Mouse (Mus musculus) kidney, adult 2 months (tissue): ENCODE results near the gene Prdm16. TPM values are rescaled to one million over a fixed set of nuclear protein-coding genes. Genes with fewer than 3 reads are reported as not detected.

Source experiments
- DNase-seq: peaks from one replicate; pipeline ENCODE4 v3.0.0; 2021
- H3K27ac ChIP-seq: fragments of 200-500 bp; 2 replicates; pipeline ENCODE4 v1.5.1; 2012; ENCODE audit warnings: low read depth, low read length, control low read depth, inconsistent platforms; ENCODE audit not compliant: insufficient read depth
- H3K27me3 ChIP-seq: fragments of 200-500 bp; replicated peaks from 2 replicates; pipeline ENCODE4 v1.6.1; 2012; ENCODE audit warnings: mild to moderate bottlenecking, moderate library complexity, low read length, inconsistent platforms; ENCODE audit not compliant: control insufficient read depth, insufficient read depth
- H3K36me3 ChIP-seq: fragments of 200-500 bp; 2 replicates; pipeline ENCODE4 v1.6.1; 2012; ENCODE audit warnings: mild to moderate bottlenecking, moderate library complexity, low read length, inconsistent platforms; ENCODE audit not compliant: control insufficient read depth, insufficient read depth
- H3K4me1 ChIP-seq: fragments of 200-500 bp; 2 replicates; pipeline ENCODE4 v1.6.1; 2011; ENCODE audit warnings: low read length; ENCODE audit not compliant: control insufficient read depth, insufficient read depth
- H3K4me3 ChIP-seq: fragments of 200-500 bp; 2 replicates; pipeline ENCODE4 v1.5.1; 2011; ENCODE audit warnings: mild to moderate bottlenecking, low read depth, low read length, control low read depth; ENCODE audit not compliant: insufficient read depth
- CTCF ChIP-seq: fragments of 200-500 bp; conservative IDR thresholded peaks from 2 replicates; pipeline ENCODE4 v1.5.1; 2011; ENCODE audit warnings: low read depth, mild to moderate bottlenecking, control low read depth, low read length, moderate library complexity, mixed read lengths; ENCODE audit not compliant: insufficient read depth, insufficient read length
- POLR2A ChIP-seq: fragments of 200-500 bp; IDR thresholded peaks from one replicate; pipeline ENCODE4 v1.6.1; 2011; ENCODE audit warnings: low read depth, low read length, control low read depth
- WGBS: fragments of 180-500 bp; shearing (Covaris S2); methylation state at CpG from one replicate; pipeline ENCODE4 v1.1.7; 2018; 5-methylcytosine and 5-hydroxymethylcytosine counted together
- polyA plus RNA-seq: library from polyadenylated mRNA; depleted of rRNA; stranded (reverse); fragments of >200 nt; gene quantifications from 2 replicates; pipeline ENCODE4 v1.2.3, GENCODE M21; 2012

Prdm16 gene
- polyA plus RNA-seq, 1 experiment = 7.1 TPM

GRCm38 (mm10) chr4:154623241-154623640 lies 13.4 kb downstream of the Prdm16 start:
- no peak overlapping the region for H3K27ac ChIP-seq

GRCm38 (mm10) chr4:154622521-154622920 lies 14.2 kb downstream of the Prdm16 start:
- Histone ChIP-seq H3K36me3 (no peaks in the 10 kb centered on the region), H3K27ac (no peak overlapping the region), H3K27me3 (no peaks in the 10 kb centered on the region), H3K4me3 (no peak overlapping the region), H3K4me1 (no peaks in the 10 kb centered on the region; the same call in 1 of the 2 replicates)
- no peak for DNase-seq
- WGBS = 92% methylated on average over 4 of the region's 4 CpGs
- TF ChIP-seq POLR2A = no peak
- no peak for TF ChIP-seq CTCF

More at GRCm38 (mm10) chr4:154623241-154623640, 13.4 kb downstream of the Prdm16 start:
- DNase-seq = no peak
- no peaks in the 10 kb centered on the region; the same call in 1 of the 2 replicates for H3K4me1 ChIP-seq
- H3K27me3 ChIP-seq = no peaks in the 10 kb centered on the region
- TF ChIP-seq POLR2A (no peak), CTCF (no peak)
- WGBS = 82% methylated on average over 3 of the region's 3 CpGs
- no peaks in the 10 kb centered on the region for H3K36me3 ChIP-seq
- no peak overlapping the region for H3K4me3 ChIP-seq

- no peaks in the 10 kb centered on the region for H3K4me1 ChIP-seq
- TF ChIP-seq CTCF = no peak
- TF ChIP-seq POLR2A = no peak
- H3K27me3 ChIP-seq = no peaks in the 10 kb centered on the region
- WGBS = 44% methylated on average over 10 of the region's 10 CpGs
- H3K27ac ChIP-seq = no peak overlapping the region
- no peaks in the 10 kb centered on the region for H3K36me3 ChIP-seq
- no peak overlapping the region for H3K4me3 ChIP-seq
- no peak for DNase-seq
These were observed 25.5 kb downstream of the Prdm16 start for GRCm38 (mm10) chr4:154611167-154611566.

- WGBS = 88% methylated on average over 5 of the region's 5 CpGs
- no peaks in the 10 kb centered on the region for H3K4me1 ChIP-seq
- no peaks in the 10 kb centered on the region for H3K27me3 ChIP-seq
- H3K36me3 ChIP-seq = no peaks in the 10 kb centered on the region
- no peak for DNase-seq
- no peak overlapping the region for H3K27ac ChIP-seq
- no peak overlapping the region for H3K4me3 ChIP-seq
- TF ChIP-seq CTCF = no peak
- no peak for TF ChIP-seq POLR2A
These were observed 28.9 kb downstream of the Prdm16 start for GRCm38 (mm10) chr4:154607724-154608123.

- no peak for TF ChIP-seq POLR2A
- TF ChIP-seq CTCF = no peak
- H3K4me3 ChIP-seq = no peak overlapping the region
- DNase-seq = no peak
- 79% methylated on average over 7 of the region's 7 CpGs for WGBS
- peaks cover 5% of the 10 kb centered on the region; the same call in 1 of the 2 replicates for H3K4me1 ChIP-seq
- no peak overlapping the region for H3K27ac ChIP-seq
- H3K27me3 ChIP-seq = no peaks in the 10 kb centered on the region
- H3K36me3 ChIP-seq = no peaks in the 10 kb centered on the region
These were observed 32.2 kb downstream of the Prdm16 start for GRCm38 (mm10) chr4:154604442-154604830.

GRCm38 (mm10) chr4:154603663-154604441 lies 32.8 kb downstream of the Prdm16 start:
- 64% methylated on average over 25 of the region's 25 CpGs for WGBS
- no peak for DNase-seq
- no peak overlapping the region for H3K4me3 ChIP-seq
- H3K27ac ChIP-seq = no peak overlapping the region
- no peaks in the 10 kb centered on the region for H3K27me3 ChIP-seq
- peaks cover 5% of the 10 kb centered on the region; the same call in 1 of the 2 replicates for H3K4me1 ChIP-seq
- no peak for TF ChIP-seq CTCF
- TF ChIP-seq POLR2A = no peak
- no peaks in the 10 kb centered on the region for H3K36me3 ChIP-seq

GRCm38 (mm10) chr4:154602409-154602808 lies 34.3 kb downstream of the Prdm16 start:
- TF ChIP-seq POLR2A = no peak
- no peak for TF ChIP-seq CTCF
- WGBS = 51% methylated on average over 10 of the region's 10 CpGs
- Histone ChIP-seq H3K4me3 (no peak overlapping the region), H3K27ac (no peak overlapping the region), H3K27me3 (no peaks in the 10 kb centered on the region), H3K4me1 (peaks cover 9% of the 10 kb centered on the region; the same call in 1 of the 2 replicates), H3K36me3 (no peaks in the 10 kb centered on the region)
- DNase-seq = peak; percentile 41
